Mouse (Mus musculus) embryonic facial prominence, embryonic 14.5 days (tissue): ENCODE data around the gene Sox5. TPM values are rescaled to one million over a fixed set of nuclear protein-coding genes. Genes with fewer than 3 reads are reported as not detected.
A peak's percentile ranks its signal among the peaks of the same experiment; 100 is the strongest.

Experiments
- ATAC-seq: fragments of 200-750 bp; cut with Nextera tagmentation; 2 replicates; pipeline ENCODE4 v1.8.0; 2017; ENCODE audit warnings: low read depth, moderate number of reproducible peaks, moderate TSS enrichment
- DNase-seq: peaks from one replicate; pipeline ENCODE4 v3.0.0-alpha.2; 2015; ENCODE audit warnings: low spot score
- H3K27ac ChIP-seq: fragments of 300-500 bp; sonication (generic); replicated peaks from 2 replicates; pipeline ENCODE4 v1.5.1; 2014; ENCODE audit warnings: low read depth, mild to moderate bottlenecking, low read length, moderate library complexity
- H3K27me3 ChIP-seq: fragments of 300-500 bp; sonication (generic); replicated peaks from 2 replicates; pipeline ENCODE4 v1.6.1; 2014; ENCODE audit warnings: low read length; ENCODE audit not compliant: control insufficient read depth, insufficient read depth
- H3K36me3 ChIP-seq: fragments of 300-500 bp; sonication (generic); 2 replicates; pipeline ENCODE4 v1.6.1; 2014; ENCODE audit warnings: low read length, mixed read lengths; ENCODE audit not compliant: control insufficient read depth, insufficient read depth
- H3K4me1 ChIP-seq: fragments of 300-500 bp; sonication (generic); 2 replicates; pipeline ENCODE4 v1.6.1; 2014; ENCODE audit warnings: antibody characterized with exemption, low read length; ENCODE audit not compliant: control insufficient read depth, insufficient read depth
- H3K4me2 ChIP-seq: fragments of 300-500 bp; sonication (generic); 2 replicates; pipeline ENCODE4 v1.6.1; 2014; ENCODE audit warnings: low read depth, mild to moderate bottlenecking, low read length, moderate library complexity, mixed read lengths
- H3K4me3 ChIP-seq: fragments of 300-500 bp; sonication (generic); 2 replicates; pipeline ENCODE4 v1.5.1; 2014; ENCODE audit warnings: low read depth, mild to moderate bottlenecking, low read length
- H3K9ac ChIP-seq: fragments of 300-500 bp; sonication (generic); 2 replicates; pipeline ENCODE4 v1.6.1; 2014; ENCODE audit warnings: low read depth, mild to moderate bottlenecking, low read length, moderate library complexity, mixed read lengths
- H3K9me3 ChIP-seq: fragments of 300-500 bp; sonication (generic); 2 replicates; pipeline ENCODE4 v1.6.1; 2016; ENCODE audit warnings: low read length; ENCODE audit not compliant: control insufficient read depth
- WGBS: fragments of 180-500 bp; shearing (Covaris S2); extraction: QIAGEN DNeasy Blood & Tissue Kit; methylation state at CpG from one replicate; pipeline ENCODE4 v1.1.7; 2014; 5-methylcytosine and 5-hydroxymethylcytosine counted together
- polyA plus RNA-seq: library from polyadenylated mRNA; unstranded; fragments of >200 nt; fragmentation: Nextera tagmentation; extraction: Ambion mirVana; gene quantifications from 2 replicates; pipeline ENCODE4 v1.2.1, GENCODE M21; 2014

The Sox5 gene
- polyA plus RNA-seq, 1 experiment from 2014 or later, result 10.8 TPM

DNA sequence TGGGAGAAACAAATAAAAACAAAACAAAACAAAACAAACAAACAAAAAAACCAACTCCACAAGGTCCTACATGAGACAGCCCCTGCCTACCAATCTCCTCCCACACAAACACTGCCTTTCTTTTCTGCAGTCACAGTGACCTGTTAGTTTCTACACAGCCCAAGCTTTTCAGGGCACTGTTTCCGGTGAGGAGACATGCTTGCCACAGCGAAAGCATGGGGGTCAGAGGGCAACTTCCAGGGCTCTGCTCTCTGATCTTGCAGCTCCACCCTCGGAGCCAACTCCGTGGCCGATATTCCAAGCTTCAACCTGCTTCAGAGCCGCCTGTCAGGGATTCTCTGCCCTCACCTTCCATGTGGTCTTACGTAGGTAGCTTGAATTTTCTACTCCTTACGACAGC is 22.6 kb downstream of the Sox5 start:
- WGBS, result 34% methylated on average over 8 of the region's 8 CpGs
- no peak overlapping the region for H3K27ac ChIP-seq
- DNase-seq (no peak), ATAC-seq (no peak)
- no peak overlapping the region for H3K4me3 ChIP-seq
- H3K9ac ChIP-seq, result no peak overlapping the region
- no peaks in the 10 kb centered on the region for H3K36me3 ChIP-seq
- H3K4me1 ChIP-seq, result no peaks in the 10 kb centered on the region
- H3K9me3 ChIP-seq, result no peaks in the 10 kb centered on the region
- 0 out of 2 replicates have a peak, but pooled peaks cover 3% of the 10 kb centered on the region for H3K27me3 ChIP-seq
- no peak overlapping the region for H3K4me2 ChIP-seq

DNA sequence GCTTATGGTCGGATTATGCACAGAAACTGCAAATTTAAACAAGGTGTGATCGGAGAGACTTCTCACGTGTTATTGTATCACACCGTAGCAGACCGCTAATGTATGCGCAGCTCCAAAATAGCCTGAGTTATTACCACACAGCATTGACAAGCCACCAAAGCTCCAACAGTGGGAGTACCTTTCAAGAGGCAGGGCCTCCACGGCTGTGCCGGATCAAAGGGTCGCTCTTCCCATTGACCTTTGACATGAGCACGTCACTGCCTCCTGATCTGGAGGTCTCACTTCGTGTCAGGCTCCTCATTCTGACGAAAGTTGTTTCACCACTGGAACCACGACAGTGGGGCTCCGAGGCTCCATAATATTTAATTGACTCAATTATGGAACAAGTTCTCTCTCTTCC is 24.4 kb downstream of the Sox5 start:
- no peak for DNase-seq
- H3K36me3 ChIP-seq, result no peaks in the 10 kb centered on the region
- ATAC-seq, result no peak
- WGBS, result 38% methylated on average over 14 of the region's 14 CpGs
- H3K27me3 ChIP-seq, result 0 out of 2 replicates have a peak, but pooled peaks cover 3% of the 10 kb centered on the region
- no peak overlapping the region for H3K4me2 ChIP-seq
- no peaks in the 10 kb centered on the region for H3K9me3 ChIP-seq
- H3K4me1 ChIP-seq, result no peaks in the 10 kb centered on the region; the same call in none of the 2 replicates
- H3K9ac ChIP-seq, result no peak overlapping the region
- H3K4me3 ChIP-seq, result no peak overlapping the region
- H3K27ac ChIP-seq, result no peak overlapping the region

DNA sequence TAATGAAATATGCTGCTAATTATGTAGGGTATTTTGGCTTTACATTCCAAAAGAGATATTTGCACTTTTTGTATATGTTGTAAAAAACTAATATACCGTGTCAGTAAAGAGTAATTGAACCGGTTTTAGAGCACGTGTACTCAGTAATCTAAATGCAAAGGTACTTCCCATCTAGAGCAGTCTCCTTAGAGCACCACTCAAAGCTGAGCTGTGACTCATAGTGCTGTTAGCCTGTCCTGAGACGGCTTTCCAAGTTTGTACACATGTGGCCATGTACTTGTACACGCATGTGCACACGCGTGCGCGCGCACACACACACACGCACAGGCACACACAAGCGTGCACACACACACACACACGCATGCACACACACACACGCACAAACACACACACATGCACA is 25.3 kb downstream of the Sox5 start:
- no peak overlapping the region for H3K27ac ChIP-seq
- ATAC-seq (no peak), DNase-seq (no peak)
- 90% methylated on average over 14 of the region's 14 CpGs for WGBS
- H3K9ac ChIP-seq, result no peak overlapping the region
- H3K36me3 ChIP-seq, result no peaks in the 10 kb centered on the region
- H3K9me3 ChIP-seq, result no peaks in the 10 kb centered on the region
- no peak overlapping the region for H3K4me2 ChIP-seq
- 0 out of 2 replicates have a peak, but pooled peaks cover 3% of the 10 kb centered on the region for H3K27me3 ChIP-seq
- no peak overlapping the region for H3K4me3 ChIP-seq
- H3K4me1 ChIP-seq, result no peaks in the 10 kb centered on the region; the same call in none of the 2 replicates

GRCm38 (mm10) chr6:144755304-144755703 is 26.5 kb downstream of the Sox5 start:
- Histone ChIP-seq H3K36me3 (no peaks in the 10 kb centered on the region), H3K4me1 (no peaks in the 10 kb centered on the region; the same call in none of the 2 replicates)
- WGBS, result 77% methylated on average over 4 of the region's 4 CpGs

GRCm38 (mm10) chr6:144754366-144754765 is 27.4 kb downstream of the Sox5 start:
- H3K9ac ChIP-seq, result no peak overlapping the region
- H3K27me3 ChIP-seq, result 0 out of 2 replicates have a peak, but pooled peaks cover 3% of the 10 kb centered on the region
- H3K4me3 ChIP-seq, result no peak overlapping the region
- H3K4me1 ChIP-seq, result no peaks in the 10 kb centered on the region; the same call in none of the 2 replicates
- H3K27ac ChIP-seq, result no peak overlapping the region
- DNase-seq (no peak), ATAC-seq (no peak)
- H3K9me3 ChIP-seq, result no peaks in the 10 kb centered on the region
- no peak overlapping the region for H3K4me2 ChIP-seq
- H3K36me3 ChIP-seq, result no peaks in the 10 kb centered on the region

More at GRCm38 (mm10) chr6:144755304-144755703, 26.5 kb downstream of the Sox5 start:
- Histone ChIP-seq H3K9ac (no peak overlapping the region), H3K27ac (no peak overlapping the region), H3K4me2 (no peak overlapping the region), H3K9me3 (no peaks in the 10 kb centered on the region), H3K27me3 (0 out of 2 replicates have a peak, but pooled peaks cover 3% of the 10 kb centered on the region), H3K4me3 (no peak overlapping the region)
- no peak for DNase-seq
- no peak for ATAC-seq

DNA sequence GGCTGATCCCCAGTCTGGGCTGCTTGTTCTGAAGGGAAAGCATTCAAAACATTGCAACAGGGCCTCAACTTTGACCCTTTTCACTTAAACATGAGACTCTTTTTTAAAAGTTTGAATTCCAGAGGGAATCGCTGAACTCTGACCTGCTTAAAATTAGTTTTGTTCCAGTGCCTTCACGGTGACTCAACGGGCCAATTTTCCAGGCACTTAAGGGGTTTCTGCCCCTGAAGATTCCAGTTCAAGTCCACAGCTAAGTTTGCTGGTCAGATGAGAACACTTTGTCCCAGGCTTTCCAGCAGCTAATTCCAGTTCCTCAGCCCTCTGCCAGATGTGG is 27.8 kb downstream of the Sox5 start:
- Histone ChIP-seq H3K4me3 (no peak overlapping the region), H3K4me1 (no peaks in the 10 kb centered on the region; the same call in none of the 2 replicates), H3K27ac (no peak overlapping the region), H3K36me3 (no peaks in the 10 kb centered on the region), H3K9ac (no peak overlapping the region), H3K9me3 (no peaks in the 10 kb centered on the region), H3K4me2 (no peak overlapping the region), H3K27me3 (0 out of 2 replicates have a peak, but pooled peaks cover 3% of the 10 kb centered on the region)
- ATAC-seq, result no peak
- WGBS, result 11% methylated on average over 3 of the region's 3 CpGs
- DNase-seq, result peak; percentile 33

- no peaks in the 10 kb centered on the region for H3K9me3 ChIP-seq
- DNase-seq (no peak), ATAC-seq (no peak)
- no peak overlapping the region for H3K27ac ChIP-seq
- H3K27me3 ChIP-seq, result 0 out of 2 replicates have a peak, but pooled peaks cover 3% of the 10 kb centered on the region
- no peak overlapping the region for H3K4me3 ChIP-seq
- WGBS, result 53% methylated on average over 13 of the region's 13 CpGs
- no peaks in the 10 kb centered on the region for H3K36me3 ChIP-seq
- H3K4me2 ChIP-seq, result no peak overlapping the region
- H3K9ac ChIP-seq, result no peak overlapping the region
- no peaks in the 10 kb centered on the region; the same call in none of the 2 replicates for H3K4me1 ChIP-seq
These were observed 28.4 kb downstream of the Sox5 start for GRCm38 (mm10) chr6:144753225-144753962.

- no peak overlapping the region for H3K9ac ChIP-seq
- H3K4me3 ChIP-seq, result no peak overlapping the region
- no peak overlapping the region for H3K27ac ChIP-seq
- H3K27me3 ChIP-seq, result no peaks in the 10 kb centered on the region
- no peak overlapping the region for H3K4me2 ChIP-seq
- DNase-seq (no peak), ATAC-seq (no peak)
- WGBS, result 84% methylated on average over 4 of the region's 4 CpGs
- H3K4me1 ChIP-seq, result no peaks in the 10 kb centered on the region; the same call in none of the 2 replicates
- no peaks in the 10 kb centered on the region for H3K36me3 ChIP-seq
- no peaks in the 10 kb centered on the region for H3K9me3 ChIP-seq
These were observed 30.2 kb downstream of the Sox5 start for GRCm38 (mm10) chr6:144751581-144751980.

DNA sequence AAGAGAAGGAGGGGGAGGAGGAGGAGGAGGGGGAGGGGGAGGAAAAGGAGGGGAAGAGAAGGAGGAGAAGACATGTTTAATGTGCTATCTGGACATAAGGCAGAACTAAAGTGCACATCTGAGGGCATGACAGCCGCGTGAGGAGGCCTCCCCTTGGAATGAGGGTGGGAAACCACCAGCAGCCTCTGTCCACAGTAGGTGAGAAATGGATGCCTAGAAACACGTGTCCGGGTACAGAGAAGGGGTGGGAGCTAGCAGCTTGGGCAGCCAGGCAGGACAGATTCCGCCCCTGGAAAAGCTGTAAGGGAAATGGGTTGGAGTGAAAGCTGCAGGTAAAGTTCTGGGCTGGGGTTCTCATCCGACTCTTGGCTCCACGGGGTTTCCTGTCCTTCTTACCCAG is 31.6 kb downstream of the Sox5 start:
- no peak overlapping the region for H3K4me3 ChIP-seq
- no peak overlapping the region for H3K4me2 ChIP-seq
- ATAC-seq (no peak), DNase-seq (no peak)
- no peaks in the 10 kb centered on the region for H3K9me3 ChIP-seq
- H3K27me3 ChIP-seq, result no peaks in the 10 kb centered on the region
- WGBS, result 42% methylated on average over 7 of the region's 7 CpGs
- no peaks in the 10 kb centered on the region; the same call in none of the 2 replicates for H3K4me1 ChIP-seq
- no peak overlapping the region for H3K9ac ChIP-seq
- no peak overlapping the region for H3K27ac ChIP-seq
- H3K36me3 ChIP-seq, result no peaks in the 10 kb centered on the region
